Mouse (Mus musculus): ENCODE data around the gene Fryl.

Gene Fryl

GRCm38 (mm10) chr5:73256352-73257065, at the start of gene Fryl:
Fryl (minus strand) TSS chr5:73256619.
- DNase-seq (ENCODE audit: low spot score in 2 of 2), result peak; percentile 98

- DNase-seq (ENCODE audit: low spot score in 2 of 2), result no peak
These were observed 48.1 kb upstream of the Fryl start for GRCm38 (mm10) chr5:73304507-73304906.

DNA sequence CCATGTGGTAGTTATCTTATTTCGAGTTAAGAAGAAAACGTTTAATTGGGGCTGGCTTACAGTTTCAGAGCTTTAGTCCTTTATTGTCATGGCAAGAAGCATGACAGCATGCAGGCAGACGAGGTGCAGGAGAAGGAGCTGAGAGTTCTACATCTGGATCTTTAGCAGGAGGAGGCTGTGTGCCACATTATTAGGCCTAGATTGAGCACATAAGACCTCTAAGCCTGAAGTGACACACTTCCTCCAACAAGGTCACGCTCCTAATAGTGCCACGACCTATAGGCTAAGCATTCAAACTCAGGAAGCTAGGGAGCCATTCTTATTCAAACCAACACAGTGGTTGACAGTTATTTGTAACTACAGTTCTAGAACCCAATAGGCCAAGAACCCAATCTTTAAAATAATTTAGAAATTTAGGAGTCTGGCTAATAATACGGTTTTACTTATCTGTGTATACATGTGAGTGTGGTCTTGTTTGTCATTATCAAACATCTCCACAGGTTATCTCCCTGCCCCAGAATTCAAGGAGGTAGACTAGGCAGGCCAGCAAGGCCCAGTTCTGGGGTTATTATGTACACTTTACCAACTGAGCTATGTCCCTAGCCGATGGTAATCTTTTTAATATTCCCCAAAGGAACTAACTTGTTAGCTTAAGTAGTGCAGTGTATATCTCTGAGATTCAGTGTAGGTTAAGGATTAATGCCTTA, 45.3 kb upstream of the Fryl start:
- no peak for DNase-seq (ENCODE audit: low spot score in 2 of 2)

- DNase-seq (ENCODE audit: low spot score in 2 of 2), result no peak
These were observed 39.5 kb upstream of the Fryl start for GRCm38 (mm10) chr5:73295916-73296315.

- no peak for DNase-seq (ENCODE audit: low spot score in 2 of 2)
These were observed 38.6 kb upstream of the Fryl start for GRCm38 (mm10) chr5:73295016-73295415.

- no peak for DNase-seq (ENCODE audit: low spot score in 2 of 2)
These were observed 37.0 kb upstream of the Fryl start for GRCm38 (mm10) chr5:73293458-73293827.

DNA sequence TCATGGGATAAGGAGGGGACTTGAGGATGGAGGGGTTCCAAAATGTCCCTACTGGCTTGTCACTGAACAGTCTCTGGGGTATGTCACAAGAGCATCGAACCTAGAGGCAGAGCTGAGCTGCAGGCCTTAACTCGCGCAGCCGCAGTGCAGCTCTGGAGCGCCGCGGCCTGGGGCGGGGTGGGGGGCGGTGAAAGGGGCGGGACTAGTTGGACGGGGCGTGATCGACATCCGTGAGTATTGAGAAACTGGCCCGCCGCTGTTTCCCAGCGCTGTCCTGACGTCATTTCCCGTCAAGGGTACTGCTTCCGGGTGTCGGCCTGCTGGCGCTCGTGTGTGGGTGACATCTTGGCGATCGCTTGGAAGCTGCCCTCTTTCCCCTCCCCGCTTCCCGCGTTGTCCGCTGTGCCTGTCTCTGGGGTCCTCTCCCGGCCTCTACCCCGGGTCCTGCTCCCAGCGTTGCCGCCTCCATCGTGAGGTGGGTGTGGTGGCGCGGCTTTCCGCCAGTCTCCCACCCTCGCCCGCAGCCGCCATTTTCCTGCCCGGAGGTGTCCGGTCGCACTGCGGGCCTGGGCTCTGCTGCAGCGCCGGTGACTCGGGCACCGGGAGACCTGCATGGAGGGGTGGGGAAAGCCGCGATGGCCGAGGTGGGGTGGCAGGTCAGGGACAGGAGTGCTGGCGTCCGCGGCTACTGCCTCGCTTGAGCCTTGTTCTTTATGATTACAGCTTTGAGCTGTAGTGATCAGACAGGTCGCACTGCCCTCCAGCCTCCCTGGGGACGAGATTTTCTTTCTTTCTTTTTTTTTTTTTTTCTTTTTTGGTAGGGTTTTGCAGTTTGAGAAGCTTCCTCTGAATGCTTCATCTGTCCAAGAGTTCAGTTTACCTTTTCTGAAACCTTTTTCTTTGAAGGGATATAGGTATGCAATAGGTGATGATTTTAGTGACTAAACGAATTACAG, 36.4 kb upstream of the Fryl start, which contains the start of gene Ociad1:
Gene Ociad1, plus strand, starts transcription at position 283 of the 956 bp plus-strand sequence.
- peak; percentile 97 to 98 for DNase-seq (ENCODE audit: low spot score in 2 of 2)

- DNase-seq (ENCODE audit: low spot score in 2 of 2), result no peak
These were observed 33.5 kb upstream of the Fryl start for GRCm38 (mm10) chr5:73289900-73290299.

GRCm38 (mm10) chr5:73286603-73287002, 30.2 kb upstream of the Fryl start:
- DNase-seq (ENCODE audit: low spot score in 2 of 2), result no peak

DNA sequence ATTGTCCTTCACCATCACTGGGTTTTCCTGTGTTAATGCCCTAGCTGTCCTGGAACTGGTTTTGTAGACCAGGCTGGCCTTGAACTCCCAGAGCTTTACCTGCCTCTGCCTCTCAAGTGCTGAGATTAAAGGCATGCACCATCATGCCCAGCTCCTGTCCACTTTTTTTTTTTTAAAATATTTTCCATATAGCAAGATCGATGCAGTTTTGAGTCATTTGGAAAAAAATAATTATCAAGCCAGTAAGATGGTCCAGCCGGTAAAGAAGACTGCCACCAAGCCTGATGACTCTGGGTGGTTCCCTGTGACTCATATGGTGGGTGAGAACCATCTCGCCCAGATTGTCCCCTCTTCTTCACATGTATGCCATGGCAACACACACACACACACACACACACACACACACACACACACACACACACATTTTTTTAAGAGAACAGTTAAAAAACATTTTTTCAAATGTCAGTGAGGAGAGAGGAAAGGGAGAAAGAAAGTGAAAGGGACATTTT, 29.1 kb upstream of the Fryl start:
- DNase-seq (ENCODE audit: low spot score in 2 of 2), result no peak

- DNase-seq (ENCODE audit: low spot score in 2 of 2), result no peak
These were observed 27.6 kb upstream of the Fryl start for GRCm38 (mm10) chr5:73284046-73284445.

DNA sequence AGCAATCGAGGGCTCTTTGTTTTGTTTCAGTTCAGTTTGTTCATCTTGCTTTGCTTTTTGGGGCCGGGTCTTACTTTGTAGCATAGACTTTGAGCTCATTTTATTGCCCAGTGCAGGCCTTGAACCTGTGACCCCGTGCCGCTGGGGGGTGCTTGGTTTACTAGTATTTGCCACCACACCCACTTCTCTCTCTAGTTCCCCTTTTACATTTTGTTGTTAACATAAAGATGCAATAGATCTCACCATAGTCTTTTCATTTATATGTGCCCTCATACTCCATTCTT, 24.1 kb upstream of the Fryl start:
- no peak for DNase-seq (ENCODE audit: low spot score in 2 of 2)

DNA sequence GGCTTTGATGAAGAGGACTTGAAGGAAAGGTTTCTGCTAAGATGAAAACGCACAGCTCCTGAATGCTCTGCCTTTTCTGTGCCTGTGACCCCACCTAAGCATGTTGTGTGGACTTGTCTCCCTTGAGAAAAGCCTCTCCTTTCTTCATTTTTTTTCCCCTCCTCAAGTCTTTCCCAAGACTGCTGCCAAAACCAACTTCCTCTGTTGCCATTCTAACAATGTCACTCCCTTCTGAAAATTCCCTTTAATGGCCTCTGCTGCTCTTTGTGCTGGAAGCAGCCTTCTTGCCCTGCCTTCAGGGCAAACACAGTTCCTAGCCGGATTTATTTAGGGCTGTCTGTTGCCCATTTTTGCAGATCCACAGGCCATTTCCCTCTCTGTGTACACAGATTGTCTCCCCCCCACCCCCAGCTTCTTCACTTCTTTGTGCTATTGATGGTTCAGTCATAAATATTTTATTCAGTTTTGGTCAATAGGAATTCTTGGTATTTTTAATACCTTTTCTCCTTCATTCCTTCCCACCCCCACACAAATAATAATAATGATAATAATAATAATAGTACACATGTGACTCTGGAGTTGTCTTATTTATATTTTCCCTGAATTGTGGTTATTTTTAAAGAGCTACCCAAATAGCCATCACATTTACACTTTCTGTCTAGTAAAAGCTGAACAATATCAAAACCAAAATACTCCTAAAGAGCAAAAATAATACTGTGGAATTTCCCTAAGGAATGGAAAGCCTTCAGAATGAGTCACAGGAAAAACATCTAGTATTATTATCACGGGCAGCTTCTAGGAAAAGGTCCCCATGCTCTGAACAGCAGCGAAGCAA, 23.5 kb upstream of the Fryl start:
- DNase-seq (ENCODE audit: low spot score in 2 of 2), result no peak

DNA sequence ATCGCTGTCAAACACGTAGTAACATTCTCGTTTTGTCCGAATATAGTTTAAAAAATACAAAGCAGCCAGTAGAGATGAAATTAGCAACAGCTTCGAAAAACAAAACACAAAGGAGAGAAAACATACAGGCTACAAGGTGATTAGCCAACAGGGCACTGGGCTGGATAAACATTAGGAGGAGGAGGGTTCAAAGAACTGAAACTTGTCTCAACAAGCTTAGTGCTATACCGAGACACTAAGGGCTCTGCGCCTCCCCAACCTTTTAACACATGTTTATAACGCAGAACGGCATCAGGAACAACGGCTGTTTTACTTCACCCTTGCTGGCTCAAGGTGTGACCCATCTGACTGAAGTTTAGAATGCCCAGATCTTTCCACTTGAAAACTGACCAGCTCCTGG, 22.8 kb upstream of the Fryl start:
- DNase-seq (ENCODE audit: low spot score in 2 of 2), result no peak

GRCm38 (mm10) chr5:73274941-73275340, 18.5 kb upstream of the Fryl start:
- no peak for DNase-seq (ENCODE audit: low spot score in 2 of 2)

DNA sequence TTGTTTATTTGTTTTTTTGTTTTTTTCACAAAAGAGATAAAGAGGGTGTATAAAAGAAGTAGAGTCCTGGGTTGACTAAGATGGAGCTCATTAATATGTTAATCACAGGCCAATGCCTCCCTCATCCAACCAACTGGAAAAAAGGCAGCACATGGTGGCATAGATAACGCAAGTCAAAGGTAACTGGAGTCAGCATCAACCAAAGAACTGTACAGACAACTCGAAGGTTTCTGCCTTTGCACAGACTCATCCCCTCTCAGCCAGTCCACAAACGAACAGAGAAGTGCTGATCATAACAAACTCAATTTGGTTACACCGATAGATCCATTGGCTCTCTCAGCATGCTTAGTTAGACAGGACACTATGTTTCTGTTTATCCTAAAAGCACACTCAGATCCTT, 16.8 kb upstream of the Fryl start:
- no peak for DNase-seq (ENCODE audit: low spot score in 2 of 2)

- DNase-seq (ENCODE audit: low spot score in 2 of 2), result no peak
These were observed 14.2 kb upstream of the Fryl start for GRCm38 (mm10) chr5:73270612-73271011.

DNA sequence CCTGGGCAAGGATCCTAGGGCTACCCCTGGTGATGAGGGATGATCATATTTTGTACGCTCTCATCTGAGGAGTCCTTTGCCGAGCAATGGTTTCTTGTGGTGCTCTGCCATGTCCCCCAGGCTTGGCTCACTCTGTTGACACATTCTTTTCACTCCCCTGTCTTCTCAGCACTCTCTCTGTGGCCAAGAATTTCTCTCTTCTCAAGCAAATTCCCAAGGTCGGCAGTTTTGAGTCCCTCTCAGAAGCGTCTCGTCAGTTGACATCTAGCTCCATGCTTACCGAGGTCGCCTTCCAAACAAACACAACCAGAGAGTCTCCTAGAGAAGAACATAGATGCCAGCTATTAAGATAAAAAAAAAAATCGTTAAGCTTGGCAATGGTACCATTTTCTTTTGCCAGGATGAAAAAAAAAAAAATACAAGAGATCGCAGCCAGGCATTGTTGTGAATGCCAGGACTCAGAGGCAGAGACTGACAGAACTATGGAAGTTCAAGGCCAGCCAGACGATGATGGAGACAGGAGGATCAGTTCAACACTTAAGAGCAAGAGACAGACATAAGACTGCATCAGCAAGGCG, 12.3 kb upstream of the Fryl start:
- DNase-seq (ENCODE audit: low spot score in 2 of 2), result no peak

- DNase-seq (ENCODE audit: low spot score in 2 of 2), result no peak
These were observed 9.0 kb upstream of the Fryl start for GRCm38 (mm10) chr5:73265460-73265859.

- no peak for DNase-seq (ENCODE audit: low spot score in 2 of 2)
These were observed 7.7 kb upstream of the Fryl start for GRCm38 (mm10) chr5:73264122-73264521.

DNA sequence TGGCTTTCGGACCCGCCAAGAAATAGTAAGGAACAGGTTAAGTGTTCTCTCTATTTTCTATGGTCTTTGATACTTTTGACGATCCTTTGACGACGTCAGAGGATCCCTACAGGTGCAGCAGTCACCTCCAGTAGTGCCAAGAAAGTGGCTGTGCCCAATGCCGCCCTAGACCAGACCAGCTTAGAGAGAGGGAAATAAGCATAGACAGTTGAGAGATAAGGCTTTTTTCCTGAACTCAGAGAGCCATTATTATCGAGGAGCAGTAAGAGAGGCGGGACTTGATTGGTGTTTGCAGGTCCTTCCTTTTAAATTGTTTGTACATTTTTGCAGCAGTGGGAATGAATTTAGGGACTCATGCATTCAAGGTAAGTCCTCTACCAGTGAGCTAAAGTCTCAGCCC, 1.3 kb upstream of the Fryl start:
- no peak for DNase-seq (ENCODE audit: low spot score in 2 of 2)

Measured in right cerebral cortex, postnatal 10 days (tissue).